Mouse (Mus musculus) liver, postnatal 0 days (tissue): ENCODE data around the gene Bcl10.

Experiments
- CTCF ChIP-seq: sonication (generic); IDR thresholded peaks from 2 replicates; pipeline ENCODE4 v1.5.1; 2016; ENCODE audit warnings: antibody characterized with exemption, low read depth
- EP300 ChIP-seq: IDR thresholded peaks from 2 replicates; pipeline ENCODE4 v1.6.1; 2016; ENCODE audit warnings: antibody characterized with exemption, low read depth, mild to moderate bottlenecking

DNA sequence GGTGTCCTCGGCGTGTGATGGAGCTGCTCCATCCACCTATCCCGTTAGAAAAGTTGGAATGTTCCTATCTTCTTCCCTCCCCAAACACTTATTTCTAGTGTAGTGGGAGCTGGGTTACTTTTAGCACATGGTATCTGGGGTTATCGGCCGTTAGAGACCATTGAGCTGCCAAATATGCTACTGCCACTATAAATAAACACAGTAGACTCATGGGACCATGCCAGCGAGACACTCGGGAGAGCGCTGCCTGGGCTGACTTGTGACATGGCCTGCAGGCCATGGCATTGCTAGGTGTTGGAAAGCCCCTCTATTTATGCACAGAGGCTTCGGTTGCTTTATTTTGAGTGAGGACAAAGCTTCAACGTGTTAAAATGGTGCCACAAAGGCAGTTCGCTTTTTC is 24.9 kb upstream of the Bcl10 start:
- no peak for TF ChIP-seq CTCF
- TF ChIP-seq EP300 = no peak
